Mouse (Mus musculus) left cerebral cortex, adult 9 months (tissue): Measurements from ENCODE around the gene Arpp21.
"Not testable (repeated sequence)": the region's sequence is repeated elsewhere in the genome, so short reads cannot be mapped to it uniquely, and the experiment has no call there.

Experiments
- DNase-seq, 2 experiments: peaks; one replicate each; pipeline ENCODE4 v3.0.0; 2022; ENCODE audit warnings: low spot score in 2 of 2

The Arpp21 gene

DNA sequence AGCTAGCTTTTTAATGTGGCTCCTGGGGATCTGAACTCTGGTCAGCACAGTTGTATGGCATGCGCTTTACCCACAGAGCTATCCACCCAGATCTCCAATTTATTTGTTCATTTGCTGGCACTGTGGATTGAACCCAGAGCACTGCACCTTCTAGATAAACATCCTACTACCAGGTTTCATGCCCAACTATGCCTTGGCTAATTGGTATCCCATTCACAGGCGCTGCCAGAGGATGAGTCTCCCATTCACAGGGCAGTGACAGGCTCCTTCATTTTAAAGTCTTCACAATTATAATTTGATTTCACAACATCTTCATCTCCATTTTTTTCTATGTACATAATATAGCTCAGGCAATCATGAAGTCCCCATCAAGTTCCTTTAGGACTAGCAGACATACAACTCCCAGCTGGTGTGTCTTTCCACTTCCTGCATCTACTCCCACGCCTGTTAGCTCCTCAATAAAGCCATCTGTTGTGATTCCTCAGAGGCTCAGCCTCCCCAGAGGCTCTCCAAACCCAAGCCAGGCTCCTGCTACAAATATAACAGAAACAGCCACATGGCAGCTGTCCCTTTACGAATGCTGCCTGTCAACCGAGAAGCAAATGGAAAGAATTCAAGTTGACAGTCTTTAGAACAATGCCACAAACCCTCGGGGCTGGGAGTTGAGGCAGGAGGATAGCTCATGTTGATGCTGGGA is 133.4 kb downstream of the Arpp21 start:
- peak; percentile 81 to 92 for DNase-seq

DNA sequence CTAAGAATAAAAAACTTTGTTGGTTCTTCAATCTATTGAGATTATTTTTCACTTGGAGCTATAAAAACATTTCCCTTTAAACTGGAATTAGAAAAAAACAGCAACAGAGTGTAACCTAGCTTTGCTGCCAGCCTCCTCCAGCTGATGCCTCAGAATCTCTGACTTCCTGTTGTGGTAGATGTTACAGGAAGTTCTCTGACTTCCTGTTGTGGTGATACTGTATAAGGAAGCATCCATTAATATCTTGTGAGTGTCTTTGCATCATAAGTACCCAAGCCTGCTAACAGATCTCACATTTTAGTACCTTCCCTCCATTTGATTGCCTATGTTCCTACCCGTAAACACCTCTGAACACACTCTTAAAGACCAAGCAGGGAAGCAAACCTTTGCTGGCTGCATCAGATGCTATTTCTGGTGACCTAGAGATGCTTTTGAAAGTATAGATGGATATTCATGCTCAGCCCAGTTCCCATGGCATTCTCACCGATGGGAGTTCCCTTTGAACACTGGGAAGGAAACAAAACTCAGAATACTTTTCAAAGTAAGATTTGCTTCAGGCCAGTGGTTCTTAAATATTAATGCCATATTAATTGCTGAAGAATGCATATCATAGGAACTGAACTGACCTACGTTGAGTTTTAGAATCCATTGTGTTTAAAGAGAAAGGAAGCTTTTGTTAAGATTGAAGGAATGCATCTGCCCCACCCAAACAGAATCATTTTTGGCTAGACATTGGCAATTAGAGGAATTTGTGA is 134.7 kb downstream of the Arpp21 start:
- no peak for DNase-seq

DNA sequence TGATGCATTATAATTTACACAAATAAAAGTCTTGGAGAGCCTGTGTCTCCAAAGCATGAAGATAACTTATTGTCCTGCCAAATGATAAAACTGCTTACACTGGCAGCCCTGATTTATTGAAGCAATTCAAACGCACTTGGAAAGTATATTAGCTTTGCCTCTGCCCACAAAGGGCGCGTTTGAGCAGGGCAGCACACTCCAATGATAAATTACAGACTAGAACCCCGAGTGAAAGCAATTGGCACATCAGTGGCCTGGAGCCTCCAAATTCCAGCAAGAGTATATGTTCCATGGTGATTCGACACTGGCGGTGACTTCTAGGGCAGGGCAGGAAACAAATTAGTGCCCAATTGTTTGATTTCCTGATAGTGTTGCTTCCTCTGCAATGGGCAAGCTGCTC is 137.5 kb downstream of the Arpp21 start:
- DNase-seq: no peak

DNA sequence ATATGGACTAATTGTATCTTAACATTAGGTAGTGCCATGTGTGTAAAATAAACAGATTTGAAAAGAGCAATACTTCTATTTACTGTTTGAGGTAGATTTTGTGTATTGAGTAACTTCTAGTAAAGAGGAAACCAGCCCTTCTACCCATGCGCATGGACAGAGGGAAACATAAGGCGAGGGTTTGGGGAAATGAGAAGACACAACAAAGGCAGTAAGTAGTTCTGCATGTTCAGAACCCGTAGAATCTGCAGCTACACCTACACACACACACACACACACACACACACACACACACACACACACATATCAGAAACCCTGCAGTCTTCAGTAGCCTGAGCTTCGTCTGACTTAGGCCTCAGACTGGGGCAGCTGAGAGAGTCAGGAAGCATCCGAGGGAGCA is 140.0 kb downstream of the Arpp21 start:
- DNase-seq: no peak

DNA sequence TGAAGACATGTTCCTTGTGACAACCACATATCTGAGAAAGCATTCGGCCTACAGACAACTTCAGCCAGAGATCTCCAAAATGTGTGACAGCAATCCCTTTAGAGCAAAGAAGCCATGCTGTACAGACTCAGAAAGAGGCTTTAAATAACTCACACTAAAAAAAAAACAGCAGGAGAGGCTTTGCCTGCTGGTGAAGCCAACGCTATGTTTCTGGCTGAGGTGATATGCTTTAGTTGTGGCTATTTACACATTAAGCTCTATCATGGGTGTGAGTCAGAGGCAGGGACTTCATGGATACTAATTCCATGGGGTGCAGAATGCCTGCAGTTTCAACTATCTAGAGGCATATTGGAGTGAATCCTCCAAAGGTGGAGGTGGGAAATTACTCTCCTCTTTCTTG is 140.5 kb downstream of the Arpp21 start:
- DNase-seq: no peak

DNA sequence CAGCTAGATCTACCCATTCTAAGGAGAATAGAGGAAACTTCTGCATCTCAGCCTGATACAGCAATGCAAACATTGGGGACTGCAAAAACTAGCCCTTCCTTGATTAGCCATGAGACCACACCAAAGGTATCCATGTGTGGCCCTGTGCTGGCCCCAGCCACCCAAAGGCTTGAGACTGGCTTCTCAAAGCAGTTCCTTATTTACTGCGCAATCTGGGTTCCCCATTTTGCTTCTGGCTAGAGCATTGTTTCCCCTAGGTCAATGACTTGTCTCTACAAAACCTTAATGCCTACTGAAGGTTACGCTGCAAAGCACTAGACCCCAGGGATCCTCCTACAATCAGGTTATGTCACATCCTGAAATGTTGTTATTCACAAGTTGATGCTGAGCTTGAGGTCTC is 156.8 kb downstream of the Arpp21 start:
- no peak for DNase-seq

DNA sequence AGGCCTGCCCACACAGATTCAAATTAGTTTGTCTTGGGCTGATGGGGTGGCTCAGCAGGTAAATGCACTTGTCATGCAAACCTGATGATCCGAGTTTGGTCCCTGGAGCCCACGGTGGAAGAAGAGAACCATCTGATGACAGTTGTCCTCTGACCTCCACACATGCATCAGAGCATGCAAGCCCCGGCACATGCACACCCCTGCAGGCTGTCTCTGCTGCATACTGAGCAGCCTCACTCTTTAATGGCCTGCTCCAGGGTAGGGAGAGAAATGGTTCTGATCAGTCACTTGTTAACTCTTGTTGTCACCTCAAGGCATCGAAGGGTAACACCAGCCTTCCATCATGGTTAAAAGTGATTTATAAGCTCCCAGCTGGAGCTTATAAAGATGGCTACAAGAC is 157.3 kb downstream of the Arpp21 start:
- no peak for DNase-seq

DNA sequence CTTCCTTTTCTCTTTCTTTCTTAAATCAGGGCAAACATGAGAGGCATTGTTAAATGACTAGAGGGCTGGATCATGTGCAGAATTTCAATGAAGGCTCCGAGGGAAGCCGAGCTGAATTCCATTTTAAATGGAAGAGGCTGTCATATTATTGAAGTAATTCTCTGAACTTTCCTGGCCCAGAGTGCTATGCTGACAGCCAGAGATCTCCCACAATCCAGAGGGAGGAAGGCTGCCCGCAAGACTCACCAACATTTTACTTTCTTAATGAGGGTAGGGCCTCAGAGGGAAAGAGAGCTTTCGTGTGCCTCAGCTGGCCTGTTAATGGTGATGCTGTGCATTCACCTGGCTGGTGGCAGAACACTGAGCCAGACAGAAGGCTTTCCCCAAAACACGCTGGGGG is 160.5 kb downstream of the Arpp21 start:
- DNase-seq: no peak

DNA sequence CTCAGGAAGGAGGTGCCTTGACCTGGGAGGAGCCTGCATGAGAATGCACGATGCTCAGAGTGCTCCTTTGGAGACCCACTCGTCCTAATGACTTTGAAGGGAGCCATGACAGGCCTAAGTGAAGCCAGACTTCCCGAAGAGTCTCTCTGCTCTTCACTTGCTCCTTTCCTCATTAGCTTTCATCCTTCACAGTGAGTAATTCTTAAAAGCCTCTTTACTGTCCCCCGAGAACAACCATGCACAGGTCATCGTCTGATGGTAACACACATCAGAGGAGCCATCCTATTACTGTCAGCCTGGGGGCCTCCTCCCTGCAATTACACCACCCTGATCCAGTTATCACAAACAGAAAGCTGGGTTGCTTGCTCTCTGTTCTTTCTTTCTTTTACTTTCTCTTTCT is 160.9 kb downstream of the Arpp21 start:
- no peak for DNase-seq

DNA sequence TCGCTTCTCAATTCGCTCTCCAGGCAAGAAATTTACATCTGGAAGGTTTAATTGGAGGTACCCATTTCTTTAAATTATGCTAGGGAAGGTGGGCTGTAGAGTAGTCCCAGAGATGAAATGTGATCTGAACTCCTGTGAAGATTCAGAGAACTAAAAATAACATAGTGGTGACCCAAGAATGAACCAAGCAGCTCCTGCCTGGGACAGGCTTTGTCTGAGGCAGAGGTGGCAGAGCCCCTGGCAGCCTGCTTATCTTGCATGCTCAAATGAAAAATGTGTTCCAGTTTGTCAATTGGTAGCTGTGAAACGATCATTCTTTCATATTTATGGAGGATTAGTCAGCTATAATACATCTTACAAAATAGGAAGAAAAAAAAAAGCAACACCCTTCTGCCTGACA is 164.4 kb downstream of the Arpp21 start:
- DNase-seq: no peak

DNA sequence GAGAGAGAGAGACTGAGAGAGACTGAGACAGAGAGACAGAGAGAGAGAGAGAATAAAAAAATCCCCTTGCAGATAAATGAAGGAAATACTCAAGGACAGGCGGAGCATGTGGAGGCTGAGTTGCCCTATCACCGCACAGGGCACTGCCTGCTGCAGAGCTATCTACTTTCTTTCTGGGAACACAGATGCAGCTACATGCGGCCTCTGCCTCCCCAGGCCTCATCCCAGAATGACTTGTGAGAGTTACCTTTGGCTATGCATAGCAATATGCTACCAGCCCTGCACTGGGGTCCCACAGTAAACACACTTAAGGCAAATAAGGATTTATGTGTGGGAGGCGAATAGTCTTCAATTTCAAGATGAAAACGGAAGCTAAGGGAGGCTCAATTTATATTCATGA is 164.8 kb downstream of the Arpp21 start:
- DNase-seq: no peak

DNA sequence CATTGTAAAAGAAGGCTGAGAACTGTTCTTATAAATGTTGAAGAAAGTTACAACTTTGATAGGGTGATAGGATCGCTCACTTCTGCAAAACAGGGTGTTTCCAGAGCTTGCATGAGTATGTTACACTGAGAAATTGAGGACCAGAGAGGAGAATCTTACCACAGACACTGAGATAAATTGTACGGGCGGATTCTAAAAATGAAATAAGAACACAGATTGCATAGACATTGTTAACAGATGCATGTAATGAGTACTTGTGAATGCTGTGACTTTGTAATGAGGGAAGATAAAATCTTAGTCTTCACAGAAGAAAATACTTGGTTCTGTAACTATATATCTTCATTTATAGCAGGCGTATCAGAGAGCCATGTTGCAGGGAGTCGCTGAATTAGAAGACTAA is 167.5 kb downstream of the Arpp21 start:
- DNase-seq: no peak

DNA sequence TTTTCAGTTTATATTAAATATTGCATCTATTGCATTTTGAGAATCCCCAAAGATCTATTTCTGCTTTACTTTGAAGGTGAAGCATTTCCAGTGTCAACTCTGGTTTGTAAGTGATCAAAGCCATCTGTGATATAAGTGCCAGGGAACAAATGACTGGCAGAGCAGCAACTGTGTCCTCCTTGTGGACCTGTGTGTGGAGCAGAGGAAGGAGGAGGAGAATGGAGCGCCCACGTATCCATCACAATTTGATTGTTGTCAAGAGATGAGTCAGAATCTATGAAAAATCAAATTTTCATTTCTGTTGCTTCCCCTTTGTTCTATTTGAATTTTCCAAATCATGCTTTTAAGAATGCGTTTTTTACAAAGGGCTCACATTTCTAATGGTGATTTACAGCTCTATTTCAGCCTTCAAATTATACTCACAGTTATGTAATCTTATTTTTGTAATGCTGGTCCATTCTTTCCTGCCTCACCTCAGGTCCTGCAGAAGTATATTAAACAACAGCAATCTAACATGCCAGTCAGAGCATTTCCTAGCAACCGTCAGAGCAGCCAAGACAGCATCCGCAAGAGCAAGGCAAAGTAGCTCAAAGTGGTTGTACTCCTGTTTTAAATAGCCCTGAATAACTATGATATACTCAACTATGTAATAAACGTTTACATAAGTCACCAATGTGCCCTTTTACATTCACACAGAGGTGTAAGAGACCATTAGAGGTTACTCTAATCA is 174.9 kb downstream of the Arpp21 start:
- DNase-seq: no peak

DNA sequence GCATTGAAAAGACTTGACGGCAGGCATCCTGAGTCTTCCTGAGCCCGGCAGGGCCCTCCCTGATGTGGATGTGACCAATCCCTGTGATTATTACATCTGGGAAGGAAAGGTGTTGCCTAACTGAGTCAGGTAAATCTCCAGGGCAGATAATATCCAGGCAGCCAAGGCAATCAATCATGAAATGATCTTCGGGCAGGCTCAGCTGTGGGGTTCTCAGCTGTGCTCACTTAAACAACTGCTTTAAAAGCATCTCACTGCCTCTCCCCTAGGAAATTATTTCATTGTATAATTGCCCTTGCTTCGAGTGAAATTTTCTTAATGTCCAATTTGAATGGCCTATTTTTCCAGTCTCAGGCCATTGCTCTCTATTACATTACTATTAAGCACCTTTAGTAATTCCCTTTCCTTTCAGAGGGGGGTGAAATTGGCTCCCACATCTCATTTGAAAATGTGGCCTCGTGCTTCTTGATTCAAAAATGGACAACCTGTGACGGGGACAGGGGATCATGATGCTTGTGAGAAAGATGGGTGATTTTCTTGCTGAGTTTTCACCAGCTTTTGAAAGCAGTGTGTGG is 180.8 kb downstream of the Arpp21 start:
- DNase-seq: no peak

DNA sequence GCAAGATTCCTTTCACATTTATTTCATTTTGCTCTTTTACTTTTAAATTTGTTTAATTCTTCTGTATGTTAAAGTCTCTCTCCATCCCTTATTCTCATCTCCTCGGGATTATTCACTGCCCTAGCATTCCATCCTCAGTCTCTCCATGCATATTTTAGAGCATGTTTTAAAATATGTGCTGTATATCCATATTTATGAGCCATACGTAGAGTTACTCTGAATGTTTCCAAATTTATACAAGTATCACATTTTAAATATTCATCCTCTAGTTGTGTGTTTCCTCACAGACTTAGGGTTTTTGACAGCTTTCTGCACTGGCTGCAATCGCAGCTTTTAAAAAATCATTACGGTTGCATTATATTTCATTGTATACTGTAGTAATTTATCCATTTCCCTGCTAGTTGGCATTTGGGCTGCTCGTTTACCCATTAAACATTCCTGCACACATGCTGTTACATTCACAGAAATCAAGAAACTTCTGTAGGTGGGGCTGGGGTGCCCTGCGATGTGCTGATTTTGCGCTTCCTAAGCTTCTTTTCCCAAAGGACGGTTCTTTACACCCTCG is 187.8 kb downstream of the Arpp21 start:
- DNase-seq: no peak

DNA sequence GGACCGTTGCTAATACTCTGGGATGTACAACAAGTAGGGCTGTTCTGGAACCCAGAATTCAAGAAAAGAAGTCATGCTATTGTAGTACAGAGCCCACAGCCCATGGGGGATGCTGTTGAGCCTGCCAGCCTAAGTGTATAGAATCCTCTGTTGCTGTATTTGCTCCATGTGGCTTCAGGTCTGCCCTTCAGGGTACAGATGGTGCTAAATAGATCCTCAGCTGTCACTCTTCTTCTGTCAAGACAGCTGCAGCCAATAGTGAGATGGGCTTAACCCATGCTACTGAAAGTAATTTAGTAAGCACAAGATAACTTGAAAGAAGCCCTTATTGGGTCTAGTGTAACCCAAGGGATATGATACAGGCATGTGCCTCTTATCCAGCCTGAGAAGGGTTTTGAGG is 195.2 kb downstream of the Arpp21 start:
- no peak for DNase-seq

DNA sequence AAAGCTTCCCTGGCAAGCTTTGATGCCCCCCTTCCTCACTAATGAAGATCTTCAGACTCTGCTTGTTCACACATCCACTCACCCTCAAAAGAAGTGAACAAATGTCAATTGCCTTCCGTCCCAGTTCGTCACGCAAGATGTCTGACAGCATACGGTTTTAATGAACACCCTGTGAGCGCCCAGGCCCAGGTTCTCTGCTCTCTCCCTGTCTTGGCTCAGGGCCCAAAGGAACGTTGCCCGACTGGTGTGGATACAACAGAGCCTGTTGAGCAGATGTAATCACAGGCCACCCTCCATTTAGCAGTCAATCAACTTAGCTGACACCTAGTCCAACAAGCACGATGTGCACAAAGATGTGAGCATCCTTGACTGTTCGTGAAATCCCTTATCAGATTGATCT is 198.0 kb downstream of the Arpp21 start:
- DNase-seq: no peak

DNA sequence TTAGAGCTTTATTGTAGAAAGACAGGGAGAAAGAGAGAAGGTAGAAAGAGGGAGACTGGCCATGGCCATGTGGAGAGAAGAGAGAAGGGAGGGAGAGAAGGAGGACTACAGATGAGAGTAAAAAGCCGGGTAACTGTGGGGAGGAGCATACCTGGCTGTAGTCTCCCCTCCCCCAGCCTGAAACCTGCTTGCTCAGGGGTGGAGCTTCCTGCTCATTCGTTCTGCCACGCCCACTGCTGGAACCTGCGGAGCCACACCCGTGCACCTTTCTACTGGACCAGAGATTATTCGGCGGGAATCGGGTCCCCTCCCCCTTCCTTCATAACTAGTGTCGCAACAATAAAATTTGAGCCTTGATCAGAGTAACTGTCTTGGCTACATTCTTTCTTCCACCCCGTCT is 201.9 kb downstream of the Arpp21 start:
- DNase-seq: not testable (repeated sequence)

DNA sequence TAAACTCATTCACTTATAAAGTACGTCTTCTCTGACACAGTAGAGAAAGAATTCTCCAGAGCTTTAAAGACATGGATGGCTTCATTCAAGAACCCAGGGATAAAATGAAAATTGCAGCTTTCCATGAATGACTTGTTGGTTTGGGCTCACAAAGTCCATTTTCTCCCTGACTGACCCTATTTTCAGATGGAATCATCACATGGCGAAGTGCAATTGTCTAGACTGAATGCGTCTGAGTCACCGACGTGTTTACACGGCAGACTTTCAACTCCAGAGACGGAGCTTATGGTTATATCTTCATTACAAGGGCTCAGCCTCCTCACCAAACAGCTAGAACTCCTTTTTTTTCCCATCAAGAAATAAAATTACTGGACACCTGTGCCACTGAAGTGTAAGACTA is 203.6 kb downstream of the Arpp21 start:
- DNase-seq: no peak

DNA sequence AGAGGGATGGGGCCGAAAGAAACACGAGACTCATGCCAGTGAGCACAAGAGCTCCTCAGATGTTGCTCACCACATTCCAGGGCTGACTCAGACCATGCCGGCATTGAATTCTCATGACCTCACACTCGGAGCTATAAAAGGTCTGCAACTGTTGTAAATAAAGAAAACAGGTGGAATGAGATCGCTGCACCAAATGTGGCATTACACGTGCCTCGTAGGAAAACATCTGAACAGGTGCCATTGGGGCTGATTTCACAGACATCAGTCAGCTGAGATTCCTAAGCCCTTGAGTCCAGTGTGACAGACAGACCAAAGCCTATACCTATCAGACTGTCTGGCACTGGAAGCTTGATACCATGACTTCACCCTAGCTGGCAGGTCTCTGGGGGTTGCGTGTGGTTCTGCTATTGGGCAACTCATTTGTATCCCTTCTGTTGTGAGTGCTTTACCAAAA is 212.1 kb downstream of the Arpp21 start:
- no peak for DNase-seq

DNA sequence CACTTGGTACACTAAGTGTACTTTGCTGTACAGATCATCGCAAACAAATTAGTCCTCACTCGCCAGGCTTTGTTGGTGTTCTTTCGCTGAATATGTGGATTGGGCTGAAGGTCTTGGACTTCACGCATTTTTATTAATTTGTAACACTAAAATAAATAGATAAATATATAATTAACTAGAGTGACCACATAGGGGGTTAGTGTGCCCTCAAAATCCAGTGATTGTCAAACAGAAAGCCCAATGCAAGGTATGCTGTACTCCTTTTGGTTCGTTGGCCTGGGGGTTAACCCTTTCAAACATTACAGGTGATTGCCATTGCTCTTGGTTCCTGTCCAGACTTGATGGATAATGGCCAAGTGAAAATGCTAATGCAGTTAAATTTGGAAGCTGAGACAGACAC is 212.6 kb downstream of the Arpp21 start:
- DNase-seq: no peak
